Mouse (Mus musculus) ES-E14 (cell line): ENCODE measurements around the gene Rras. TPM values are rescaled to one million over a fixed set of nuclear protein-coding genes. Genes with fewer than 3 reads are reported as not detected.

ENCODE experiments used
- DNase-seq: peaks from one replicate; pipeline ENCODE4 v3.0.0-alpha.2; 2013; ENCODE audit warnings: low read depth, low spot score
- H3K27ac ChIP-seq: 2 replicates; pipeline ENCODE4 v1.5.1; 2012; ENCODE audit warnings: low read depth, mild to moderate bottlenecking, low read length, moderate library complexity, mixed read lengths; ENCODE audit not compliant: poor library complexity, insufficient read depth, severe bottlenecking
- H3K36me3 ChIP-seq: 2 replicates; pipeline ENCODE4 v1.6.1; 2012; ENCODE audit warnings: mild to moderate bottlenecking, low read length, moderate library complexity, mixed read lengths; ENCODE audit not compliant: control insufficient read depth, poor library complexity, insufficient read depth, severe bottlenecking
- H3K4me1 ChIP-seq, 2 experiments: fragments of 150-350 bp in 1 of 2; sonication (generic) in 1 of 2; 2 replicates each; pipeline ENCODE4 v1.6.1; 2012; ENCODE audit warnings: low read length in 2 of 2, mild to moderate bottlenecking in 1 of 2, mixed read lengths in 1 of 2; ENCODE audit not compliant: control insufficient read depth in 2 of 2, insufficient read depth in 2 of 2, poor library complexity in 1 of 2
- H3K4me3 ChIP-seq, 2 experiments: fragments of 150-350 bp in 1 of 2; sonication (generic) in 1 of 2; 2 replicates each; pipeline ENCODE4 v1.5.1; 2012; ENCODE audit warnings: low read length in 2 of 2, low read depth in 1 of 2, mild to moderate bottlenecking in 1 of 2, mixed read lengths in 1 of 2; ENCODE audit not compliant: insufficient read depth in 1 of 2, poor library complexity in 1 of 2, severe bottlenecking in 1 of 2
- H3K9ac ChIP-seq: 2 replicates; pipeline ENCODE4 v1.6.1; 2012; ENCODE audit warnings: low read depth, mild to moderate bottlenecking, low read length, mixed read lengths; ENCODE audit not compliant: poor library complexity, insufficient read depth, severe bottlenecking
- H3K9me3 ChIP-seq: fragments of 150-350 bp; sonication (generic); 2 replicates; pipeline ENCODE4 v1.6.1; 2012; ENCODE audit warnings: low read depth, mild to moderate bottlenecking, low read length; ENCODE audit not compliant: control insufficient read depth, insufficient read depth
- CHD2 ChIP-seq: IDR thresholded peaks from 2 replicates; pipeline ENCODE4 v1.6.1; 2014; ENCODE audit warnings: mild to moderate bottlenecking, low read depth, low read length, inconsistent platforms
- HCFC1 ChIP-seq: IDR thresholded peaks from 2 replicates; pipeline ENCODE4 v1.6.1; 2012; ENCODE audit warnings: low read length, inconsistent platforms, borderline replicate concordance; ENCODE audit not compliant: insufficient read depth
- MAFK ChIP-seq: IDR thresholded peaks from 2 replicates; pipeline ENCODE4 v1.6.1; 2014; ENCODE audit warnings: mild to moderate bottlenecking, low read depth, low read length, inconsistent platforms; ENCODE audit not compliant: insufficient read depth
- ZC3H11A ChIP-seq: IDR thresholded peaks from 2 replicates; pipeline ENCODE4 v1.6.1; 2012; ENCODE audit warnings: low read depth, mild to moderate bottlenecking, inconsistent platforms, low read length, borderline replicate concordance
- ZNF384 ChIP-seq: IDR thresholded peaks from 2 replicates; pipeline ENCODE4 v1.6.1; 2012; ENCODE audit warnings: low read depth, low read length, inconsistent platforms
- in situ Hi-C, 2 experiments: fragments of 600-800 bp; cut with MboI; formaldehyde crosslinking; loops; one replicate each; pipeline ENCODE4 v1.15.1; 2025; ENCODE audit warnings: low sequenced_read_pairs in 2 of 2, inconsistent platforms in 1 of 2; ENCODE audit not compliant: unreplicated experiment in 2 of 2
- total RNA-seq: library from RNA; depleted of rRNA; stranded (reverse); fragments of 300-350 nt; gene quantifications from 2 replicates; pipeline ENCODE4 v1.2.3, GENCODE M21; 2012

Rras gene
- total RNA-seq, 1 experiment: 14.4 TPM

DNA sequence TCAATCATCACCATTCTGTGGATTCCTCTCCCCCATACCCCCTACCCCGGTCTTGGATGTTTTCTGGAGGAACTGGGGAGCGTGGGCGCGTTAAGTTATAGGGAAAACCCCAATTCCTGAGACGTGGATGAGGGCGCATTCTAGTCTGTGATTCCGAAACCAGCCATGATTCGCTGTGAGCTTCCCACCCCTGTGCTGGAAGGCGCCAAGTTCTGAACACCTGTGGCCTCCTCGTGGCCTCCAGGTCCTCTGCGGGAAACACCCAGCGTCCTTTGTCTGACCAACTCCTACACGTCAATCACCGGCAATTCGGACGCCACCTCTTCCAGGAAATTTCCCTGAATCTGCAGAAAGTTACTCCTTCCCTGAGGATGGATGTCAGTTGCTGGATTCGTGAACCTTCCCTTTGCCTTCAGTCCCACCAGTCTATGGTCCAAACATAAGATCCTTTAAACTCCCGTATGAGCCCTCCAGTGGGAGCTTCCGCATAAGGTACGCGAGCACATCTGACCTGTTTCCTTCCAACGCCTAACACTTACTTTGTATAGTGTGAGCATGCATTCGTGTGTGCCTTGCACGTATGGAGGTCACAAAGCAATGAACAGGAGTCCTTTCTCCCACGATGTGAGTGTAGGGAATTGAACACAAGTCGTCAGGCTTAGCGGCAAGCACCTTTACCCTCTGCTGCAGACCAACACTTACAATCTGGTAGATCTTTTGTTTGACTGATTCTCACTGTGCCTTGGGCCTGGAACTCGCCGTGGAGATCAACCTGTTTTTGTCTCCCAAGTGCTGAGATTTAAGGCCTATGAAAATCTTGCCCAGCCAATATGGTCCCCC is 30.7 kb upstream of the Rras start:
- Histone ChIP-seq H3K4me3 (peak overlapping the region; percentile 84 to 90), H3K36me3 (peaks cover 25% of the 10 kb centered on the region), H3K27ac (peak overlapping the region; percentile 92), H3K9ac (peak overlapping the region; percentile 92), H3K4me1 (peaks cover 3 to 13% of the 10 kb centered on the region in 2 experiments; a peak in 3 of 4 replicates), H3K9me3 (no peaks in the 10 kb centered on the region)
- in situ Hi-C loops: no loop called here
- TF ChIP-seq MAFK (no peak), HCFC1 (no peak), CHD2 (no peak), ZNF384 (no peak), ZC3H11A (no peak)
- DNase-seq: no peak

DNA sequence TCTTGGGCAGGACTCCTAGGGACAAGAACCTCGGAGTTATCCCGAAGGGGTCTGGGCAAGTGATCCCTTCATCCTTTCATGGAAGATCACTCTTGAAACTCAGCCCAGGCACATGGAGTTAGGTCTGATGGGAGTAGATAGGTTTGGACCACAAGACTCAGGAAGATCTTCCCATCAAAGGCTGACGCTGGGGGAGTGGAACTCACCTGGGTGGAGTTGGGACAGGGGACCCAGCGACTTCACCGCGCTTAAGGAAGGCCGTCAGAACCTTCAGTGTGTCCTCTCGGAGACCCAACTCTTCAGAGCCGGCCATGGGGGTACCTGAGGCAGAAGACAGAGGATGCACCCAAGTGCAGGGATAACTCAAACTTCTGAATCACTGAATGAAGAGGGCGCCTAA is 21.1 kb upstream of the Rras start:
- H3K9ac ChIP-seq: peak overlapping the region; percentile 78
- TF ChIP-seq ZC3H11A (no peak), CHD2 (no peak), HCFC1 (no peak), MAFK (no peak), ZNF384 (no peak)
- in situ Hi-C loops: no loop called here
- peaks cover 2 to 14% of the 10 kb centered on the region in 2 experiments; a peak in 1 of 4 replicates for H3K4me1 ChIP-seq
- no peaks in the 10 kb centered on the region for H3K9me3 ChIP-seq
- peaks cover 40% of the 10 kb centered on the region for H3K36me3 ChIP-seq
- peak overlapping the region; percentile 85 to 92 for H3K4me3 ChIP-seq
- DNase-seq: no peak
- no peak overlapping the region for H3K27ac ChIP-seq

DNA sequence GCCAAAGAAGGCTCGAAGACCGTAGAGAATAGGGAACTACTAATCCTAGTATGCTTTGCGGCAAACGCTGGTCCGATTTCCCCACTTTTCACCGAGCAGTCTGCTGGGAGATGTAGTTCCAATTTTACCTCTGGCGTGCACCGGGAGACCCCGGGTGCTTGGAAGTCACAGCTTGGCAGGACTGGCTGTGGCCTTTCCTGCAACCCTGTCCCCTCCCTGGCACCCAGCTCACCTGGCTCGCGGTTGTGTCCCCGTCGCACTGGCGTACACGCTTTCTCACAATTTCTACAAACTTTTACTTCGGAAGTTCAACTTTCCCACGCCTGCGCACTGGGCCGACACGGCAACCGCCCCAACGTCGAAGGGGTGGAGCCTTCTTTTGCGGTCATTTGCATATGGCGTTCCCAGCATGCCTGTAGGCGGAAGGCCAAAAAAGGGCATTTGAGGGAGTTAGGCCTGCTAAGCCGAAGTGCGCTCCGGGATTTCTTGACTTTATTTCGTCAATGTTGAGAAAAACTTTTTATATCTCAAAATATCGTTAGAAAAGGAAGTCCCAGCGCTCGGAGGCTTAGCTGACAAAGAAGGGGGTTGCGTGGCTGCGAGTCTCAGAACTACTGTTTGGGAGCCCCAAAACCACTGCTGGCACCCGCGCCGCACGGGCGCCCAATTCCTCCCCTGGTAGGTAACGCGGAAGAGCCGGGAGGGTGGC is 20.4 kb upstream of the Rras start, which contains the start of gene Irf3:
Irf3 (plus strand) TSS at position 418 of the 709 bp plus-strand sequence.
- H3K9ac ChIP-seq: peak within 1 kb of the TSS; percentile 91
- H3K9me3 ChIP-seq: no peaks in the 10 kb centered on the region
- peak within 1 kb of the TSS; percentile 85 to 92 for H3K4me3 ChIP-seq
- in situ Hi-C loops: no loop called here
- TF ChIP-seq ZC3H11A (no peak), HCFC1 (peak; percentile 99)
- H3K27ac ChIP-seq: peak within 1 kb of the TSS; percentile 47
- H3K36me3 ChIP-seq: peaks cover 42% of the 10 kb centered on the region
- DNase-seq: peak; percentile 92
- peaks cover 2 to 14% of the 10 kb centered on the region in 2 experiments; a peak in 1 of 4 replicates for H3K4me1 ChIP-seq

DNA sequence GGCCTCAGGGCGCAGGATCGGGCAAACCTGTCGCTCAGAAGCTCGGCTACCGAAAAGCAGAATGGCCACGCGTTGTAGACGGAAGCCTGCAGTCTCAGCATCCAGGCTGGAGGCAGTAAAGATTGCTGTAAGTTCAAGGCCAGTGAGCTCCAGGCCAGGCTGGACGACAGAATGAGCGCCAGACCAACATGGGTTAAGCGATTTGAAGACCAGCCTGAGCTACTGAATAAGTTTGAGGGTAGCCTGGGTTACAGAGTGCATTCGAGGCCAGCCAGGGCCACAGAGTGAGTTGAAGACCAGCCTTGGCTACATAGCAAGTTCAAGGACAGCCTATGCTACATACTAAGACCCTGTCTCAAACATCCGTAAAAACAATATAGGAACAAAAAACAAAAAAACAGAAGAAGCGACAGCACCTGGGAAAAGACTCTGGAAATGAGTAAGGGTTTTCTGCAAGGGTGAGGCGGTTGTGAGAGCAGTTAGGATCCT is 19.8 kb upstream of the Rras start:
- in situ Hi-C loops: no loop called here
- Histone ChIP-seq H3K36me3 (peaks cover 41% of the 10 kb centered on the region), H3K9me3 (no peaks in the 10 kb centered on the region), H3K27ac (peak overlapping the region; percentile 45; the same call in 1 of the 2 replicates), H3K4me3 (peak overlapping the region; percentile 85 to 92), H3K4me1 (peaks cover 2 to 14% of the 10 kb centered on the region in 2 experiments; a peak in 1 of 4 replicates), H3K9ac (peak overlapping the region; percentile 79)
- no peak for DNase-seq
- TF ChIP-seq MAFK (no peak), ZNF384 (no peak), CHD2 (no peak), ZC3H11A (no peak), HCFC1 (no peak)
